Mouse (Mus musculus) brown adipose tissue, adult 24 weeks (tissue): ENCODE measurements around the gene Ccl20. TPM values are rescaled to one million over a fixed set of nuclear protein-coding genes. Genes with fewer than 3 reads are reported as not detected.

Source experiments
- H3K27ac ChIP-seq: fragments of 200-500 bp; replicated peaks from 2 replicates; pipeline ENCODE4 v1.5.1; 2012; ENCODE audit warnings: low read depth, mild to moderate bottlenecking, low read length
- H3K4me1 ChIP-seq: fragments of 200-500 bp; 2 replicates; pipeline ENCODE4 v1.6.1; 2012; ENCODE audit warnings: low read length, mixed read lengths; ENCODE audit not compliant: control insufficient read depth, insufficient read depth, insufficient read length
- H3K4me3 ChIP-seq: fragments of 200-500 bp; 2 replicates; pipeline ENCODE4 v1.5.1; 2012; ENCODE audit warnings: low read depth, mild to moderate bottlenecking, low read length, moderate library complexity; ENCODE audit not compliant: insufficient read depth
- polyA plus RNA-seq: library from polyadenylated mRNA; stranded (reverse); fragments of >200 nt; gene quantifications from 2 replicates; pipeline ENCODE4 v1.2.4, GENCODE M21; 2012; ENCODE audit not compliant: missing spikeins, insufficient read depth, insufficient read length

The Ccl20 gene
- polyA plus RNA-seq: not detected in 2 replicates

DNA sequence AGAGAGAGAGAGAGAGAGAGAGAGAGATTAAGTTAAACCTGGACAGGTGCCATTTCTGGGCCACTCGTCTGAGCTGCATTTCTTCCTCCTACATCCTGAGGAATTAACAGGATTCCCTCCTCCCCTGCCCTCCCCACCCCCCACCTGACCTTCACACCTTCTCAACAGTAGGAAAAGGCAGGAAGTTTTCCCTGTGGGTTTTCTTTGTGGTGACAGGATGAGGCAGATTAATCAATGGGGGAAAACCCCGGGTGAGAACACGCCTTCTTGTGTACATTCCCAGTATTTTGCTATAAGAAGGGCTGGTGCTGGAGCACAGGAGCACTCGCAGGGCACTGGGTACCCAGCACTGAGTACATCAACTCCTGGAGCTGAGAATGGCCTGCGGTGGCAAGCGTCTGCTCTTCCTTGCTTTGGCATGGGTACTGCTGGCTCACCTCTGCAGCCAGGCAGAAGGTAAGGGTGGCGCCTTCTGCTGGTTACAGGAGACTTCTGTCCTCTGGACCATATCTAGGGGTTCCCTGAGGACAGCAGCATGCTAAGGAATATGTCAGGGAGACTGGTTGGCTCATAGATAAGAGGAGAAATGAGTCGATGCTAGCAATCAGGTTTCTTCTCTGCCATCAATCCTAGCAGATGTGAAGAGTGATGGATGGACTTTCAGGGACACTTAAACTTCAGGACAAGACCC, at the start of gene Ccl20:
Gene Ccl20 (plus strand): TSS at position 320 of the 691 bp plus-strand sequence.
- H3K4me1 ChIP-seq: no peaks in the 10 kb centered on the region
- H3K27ac ChIP-seq: no peak within 1 kb of the TSS
- H3K4me3 ChIP-seq: no peak within 1 kb of the TSS

GRCm38 (mm10) chr1:83067205-83067604, 49.4 kb upstream of the Ccl20 start:
- Histone ChIP-seq H3K4me1 (no peaks in the 10 kb centered on the region), H3K4me3 (no peak overlapping the region), H3K27ac (no peak overlapping the region)

DNA sequence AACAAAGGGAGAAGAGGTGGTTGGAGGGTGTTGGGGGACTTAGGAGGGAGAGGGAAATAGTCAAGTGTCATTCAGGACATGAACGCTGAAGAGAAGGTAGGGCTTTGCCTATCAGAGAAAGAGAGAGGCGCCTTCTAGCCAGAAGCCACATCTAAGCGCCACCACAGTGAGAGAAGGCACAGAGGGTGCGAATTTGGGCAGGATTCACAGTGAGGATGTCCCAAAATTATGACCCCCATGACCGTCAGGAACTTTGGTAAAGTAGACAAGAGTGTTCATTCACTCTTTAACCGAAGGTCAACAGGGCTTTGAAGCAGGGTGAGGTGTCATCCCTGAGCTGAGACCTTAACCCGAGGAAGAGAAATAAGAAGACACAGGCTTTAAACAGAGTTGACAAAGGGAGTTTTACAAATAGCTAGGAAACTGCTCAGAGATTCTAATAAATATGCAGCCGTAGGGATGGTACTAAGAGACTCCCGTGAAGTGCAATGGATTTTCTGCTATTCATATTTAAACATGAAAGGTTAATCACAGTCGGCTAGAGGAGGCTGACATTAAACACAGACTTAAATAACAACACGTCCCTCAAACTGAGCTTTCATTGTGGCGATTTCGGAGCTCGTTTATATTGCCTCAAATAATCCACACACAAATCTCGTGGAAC, 40.9 kb upstream of the Ccl20 start:
- Histone ChIP-seq H3K4me3 (no peak overlapping the region), H3K4me1 (no peaks in the 10 kb centered on the region), H3K27ac (no peak overlapping the region)

GRCm38 (mm10) chr1:83076190-83076917, 40.2 kb upstream of the Ccl20 start:
- Histone ChIP-seq H3K4me3 (no peak overlapping the region), H3K4me1 (no peaks in the 10 kb centered on the region), H3K27ac (no peak overlapping the region)

DNA sequence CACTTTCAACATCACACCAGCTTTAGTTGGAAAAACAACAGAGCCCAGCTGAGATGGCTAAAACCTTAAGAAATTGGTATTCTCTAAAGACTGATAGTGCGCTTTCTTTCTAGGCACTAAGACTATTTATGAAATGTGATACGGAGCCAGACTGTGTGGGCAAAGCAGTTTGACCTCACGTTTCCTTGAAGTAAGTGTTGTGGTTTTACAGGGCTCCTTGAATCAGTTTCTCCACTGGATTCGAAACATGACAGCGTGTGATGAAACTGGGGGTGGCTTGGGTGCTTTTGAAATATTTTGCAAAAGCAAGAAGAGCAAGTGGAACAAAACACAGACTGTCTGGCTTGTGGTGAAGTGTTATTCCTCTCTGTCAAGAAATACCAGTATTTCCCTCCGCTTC, 39.5 kb upstream of the Ccl20 start:
- no peak overlapping the region for H3K4me3 ChIP-seq
- H3K27ac ChIP-seq: no peak overlapping the region

DNA sequence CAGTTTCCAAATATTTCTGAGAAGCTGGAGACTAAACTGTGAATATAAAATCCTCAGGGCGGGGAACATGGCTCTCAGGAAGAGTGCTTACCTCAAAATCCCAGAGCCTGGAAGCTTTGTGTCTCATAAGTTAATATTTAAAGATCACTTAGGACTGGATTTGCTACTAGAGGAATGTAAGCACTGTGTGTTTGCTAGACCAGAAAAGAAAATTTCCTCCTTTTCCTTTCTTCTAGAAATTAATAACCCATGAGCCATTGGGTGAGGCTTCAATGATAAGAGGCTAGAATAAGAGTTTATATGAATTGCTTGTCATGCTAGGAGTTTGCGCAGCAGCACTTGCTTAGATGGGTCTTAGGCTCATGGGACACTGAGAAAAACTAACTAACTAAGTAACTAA, 31.8 kb upstream of the Ccl20 start:
- Histone ChIP-seq H3K4me3 (no peak overlapping the region), H3K27ac (no peak overlapping the region), H3K4me1 (no peaks in the 10 kb centered on the region)

More for the DNA sequence above, 39.5 kb upstream of the Ccl20 start:
- H3K4me1 ChIP-seq: no peaks in the 10 kb centered on the region

GRCm38 (mm10) chr1:83091268-83091667, 25.3 kb upstream of the Ccl20 start:
- H3K27ac ChIP-seq: no peak overlapping the region
- no peak overlapping the region for H3K4me3 ChIP-seq
- H3K4me1 ChIP-seq: no peaks in the 10 kb centered on the region

GRCm38 (mm10) chr1:83096935-83097334, 19.6 kb upstream of the Ccl20 start:
- Histone ChIP-seq H3K27ac (no peak overlapping the region), H3K4me1 (no peaks in the 10 kb centered on the region)

GRCm38 (mm10) chr1:83099160-83099559, 17.4 kb upstream of the Ccl20 start:
- no peak overlapping the region for H3K4me3 ChIP-seq
- no peak overlapping the region for H3K27ac ChIP-seq
- H3K4me1 ChIP-seq: no peaks in the 10 kb centered on the region

More at GRCm38 (mm10) chr1:83096935-83097334, 19.6 kb upstream of the Ccl20 start:
- H3K4me3 ChIP-seq: no peak overlapping the region

- Histone ChIP-seq H3K27ac (no peak overlapping the region), H3K4me3 (no peak overlapping the region), H3K4me1 (no peaks in the 10 kb centered on the region)
Measured at GRCm38 (mm10) chr1:83099580-83100137, 16.9 kb upstream of the Ccl20 start.

- Histone ChIP-seq H3K4me1 (no peaks in the 10 kb centered on the region), H3K4me3 (no peak overlapping the region), H3K27ac (no peak overlapping the region)
Measured at GRCm38 (mm10) chr1:83101891-83102290, 14.7 kb upstream of the Ccl20 start.

GRCm38 (mm10) chr1:83105464-83105863, 11.1 kb upstream of the Ccl20 start:
- no peaks in the 10 kb centered on the region for H3K4me1 ChIP-seq
- H3K27ac ChIP-seq: no peak overlapping the region
- no peak overlapping the region for H3K4me3 ChIP-seq

- no peak overlapping the region for H3K27ac ChIP-seq
- H3K4me1 ChIP-seq: no peaks in the 10 kb centered on the region
- H3K4me3 ChIP-seq: no peak overlapping the region
Measured at GRCm38 (mm10) chr1:83107410-83107978, 9.1 kb upstream of the Ccl20 start.

- H3K4me1 ChIP-seq: no peaks in the 10 kb centered on the region
Measured at GRCm38 (mm10) chr1:83110992-83111391, 5.6 kb upstream of the Ccl20 start.

GRCm38 (mm10) chr1:83111726-83112125, 4.8 kb upstream of the Ccl20 start:
- H3K4me1 ChIP-seq: no peaks in the 10 kb centered on the region
- H3K27ac ChIP-seq: no peak overlapping the region
- H3K4me3 ChIP-seq: no peak overlapping the region

More at GRCm38 (mm10) chr1:83110992-83111391, 5.6 kb upstream of the Ccl20 start:
- Histone ChIP-seq H3K4me3 (no peak overlapping the region), H3K27ac (no peak overlapping the region)
